Mouse (Mus musculus) midbrain, embryonic 14.5 days (tissue): ENCODE data around the gene Trcg1. TPM values are rescaled to one million over a fixed set of nuclear protein-coding genes. Genes with fewer than 3 reads are reported as not detected.

ENCODE experiments used
- ATAC-seq: fragments of 200-750 bp; cut with Nextera tagmentation; 2 replicates; pipeline ENCODE4 v1.8.0; 2017; ENCODE audit warnings: moderate number of reproducible peaks, moderate library complexity; ENCODE audit not compliant: low FRiP score, low TSS enrichment
- DNase-seq: peaks from one replicate; pipeline ENCODE4 v3.0.0-alpha.2; 2015
- H3K27ac ChIP-seq: fragments of 300-500 bp; sonication (generic); replicated peaks from 2 replicates; pipeline ENCODE4 v1.5.1; 2014; ENCODE audit warnings: mild to moderate bottlenecking, low read depth, low read length, moderate library complexity
- H3K27me3 ChIP-seq: fragments of 300-500 bp; sonication (generic); 2 replicates; pipeline ENCODE4 v1.6.1; 2014; ENCODE audit warnings: low read length, control low read depth, mixed read lengths; ENCODE audit not compliant: control insufficient read depth, insufficient read depth
- H3K36me3 ChIP-seq: fragments of 300-500 bp; sonication (generic); 2 replicates; pipeline ENCODE4 v1.6.1; 2014; ENCODE audit warnings: low read length, control low read depth; ENCODE audit not compliant: control insufficient read depth, insufficient read depth
- H3K4me1 ChIP-seq: fragments of 300-500 bp; sonication (generic); 2 replicates; pipeline ENCODE4 v1.6.1; 2014; ENCODE audit warnings: mild to moderate bottlenecking, antibody characterized with exemption, low read length, control low read depth; ENCODE audit not compliant: control insufficient read depth, insufficient read depth
- H3K4me2 ChIP-seq: fragments of 300-500 bp; sonication (generic); 2 replicates; pipeline ENCODE4 v1.6.1; 2014; ENCODE audit warnings: mild to moderate bottlenecking, low read length, moderate library complexity
- H3K4me3 ChIP-seq: fragments of 300-500 bp; sonication (generic); replicated peaks from 2 replicates; pipeline ENCODE4 v1.5.1; 2014; ENCODE audit warnings: low read depth, low read length
- H3K9ac ChIP-seq: fragments of 300-500 bp; sonication (generic); replicated peaks from 2 replicates; pipeline ENCODE4 v1.6.1; 2014; ENCODE audit warnings: mild to moderate bottlenecking, low read length, moderate library complexity
- H3K9me3 ChIP-seq: fragments of 300-500 bp; sonication (generic); 2 replicates; pipeline ENCODE4 v1.6.1; 2016; ENCODE audit warnings: low read length, control low read depth, mixed read lengths; ENCODE audit not compliant: control insufficient read depth
- WGBS: fragments of 180-500 bp; shearing (Covaris S2); extraction: QIAGEN DNeasy Blood & Tissue Kit; methylation state at CpG from one replicate; pipeline ENCODE4 v1.1.7; 2014; 5-methylcytosine and 5-hydroxymethylcytosine counted together
- polyA plus RNA-seq: library from polyadenylated mRNA; unstranded; fragments of >200 nt; fragmentation: Nextera tagmentation; extraction: Ambion mirVana; gene quantifications from 2 replicates; pipeline ENCODE4 v1.2.1, GENCODE M21; 2014

Gene Trcg1
- polyA plus RNA-seq, 1 experiment from 2014 or later: not detected

DNA sequence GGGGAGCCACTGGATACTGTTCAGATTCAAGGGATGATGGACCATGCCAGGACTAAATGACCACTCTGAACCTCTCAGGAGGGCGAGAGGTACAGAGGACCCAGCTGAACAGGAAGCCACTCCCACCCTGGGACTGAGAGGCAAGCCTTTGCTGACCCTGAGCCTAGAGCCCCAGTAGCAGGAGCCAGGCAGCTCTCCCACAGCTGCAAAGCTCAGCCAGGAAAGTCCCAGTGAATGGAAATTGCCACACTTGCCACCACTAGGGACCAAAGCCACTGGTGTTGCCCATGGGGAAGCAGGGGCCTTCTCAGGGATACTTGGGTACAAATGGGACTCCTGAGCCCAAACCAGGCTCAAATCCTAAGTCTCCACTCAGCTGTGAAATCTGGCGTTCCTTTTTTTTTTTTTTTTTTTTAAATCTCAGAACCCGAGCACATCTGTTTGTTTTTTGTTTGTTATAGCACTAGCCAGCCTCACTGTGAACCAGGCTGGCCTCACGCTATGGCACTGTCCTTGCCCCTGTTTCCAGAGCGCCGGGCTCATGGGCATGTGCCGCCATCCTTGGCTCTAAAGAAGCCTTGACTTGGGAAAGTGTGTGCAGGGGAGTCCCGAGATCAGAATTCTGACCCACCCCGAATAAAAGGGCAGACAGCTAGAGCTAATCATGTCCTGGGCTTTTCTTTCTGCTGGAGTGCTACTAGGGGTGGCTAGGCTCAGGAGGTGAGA lies 35.6 kb downstream of the Trcg1 start:
- WGBS: 53% methylated on average over 9 of the region's 9 CpGs
- H3K27me3 ChIP-seq: no peaks in the 10 kb centered on the region

DNA sequence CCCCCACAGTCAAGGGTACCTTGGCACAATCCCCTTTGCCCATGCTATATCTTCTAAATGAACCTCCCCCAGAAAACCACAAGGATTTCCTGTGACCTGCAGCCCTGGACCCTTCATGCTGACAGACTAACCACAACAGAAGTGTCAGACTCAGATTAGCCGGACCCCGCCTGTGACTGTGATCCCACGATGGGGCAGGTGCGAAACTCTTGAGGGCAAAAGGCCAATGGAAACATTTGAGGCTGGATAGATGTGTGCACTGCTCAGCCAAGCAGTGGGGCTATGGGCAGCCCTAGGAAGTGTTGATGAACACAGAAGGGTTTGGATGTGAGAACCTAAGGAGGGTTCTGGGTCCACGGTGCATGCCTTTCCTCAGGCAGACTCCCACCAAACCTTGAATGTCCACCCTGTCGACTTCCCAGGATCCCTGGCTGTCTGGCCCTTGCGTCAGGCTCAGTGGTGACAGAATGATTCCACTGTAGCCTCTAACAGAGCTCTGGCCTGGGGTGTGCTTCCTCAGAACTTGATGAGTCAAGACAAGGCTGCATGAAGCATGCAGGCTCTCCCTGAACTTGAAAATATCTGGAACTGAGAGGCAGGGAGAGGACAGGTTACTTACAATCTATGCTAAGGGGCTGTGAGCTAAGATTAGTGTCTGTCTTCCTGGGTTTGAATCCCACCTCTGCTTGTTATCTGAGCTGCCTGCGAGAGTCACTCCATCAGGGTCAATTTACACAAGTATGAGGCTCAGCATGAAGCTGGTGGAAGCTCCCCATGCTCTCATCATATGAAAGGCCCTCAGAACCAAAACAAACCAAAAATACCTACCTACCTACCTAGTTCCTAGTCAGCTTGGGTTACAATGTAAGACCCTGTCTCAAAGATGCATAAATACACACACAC lies 36.8 kb downstream of the Trcg1 start:
- H3K27ac ChIP-seq: no peak overlapping the region
- no peaks in the 10 kb centered on the region for H3K36me3 ChIP-seq
- WGBS: 68% methylated on average over 8 of the region's 8 CpGs
- ATAC-seq (no peak), DNase-seq (no peak)
- H3K9me3 ChIP-seq: no peaks in the 10 kb centered on the region
- no peak overlapping the region for H3K4me2 ChIP-seq
- no peaks in the 10 kb centered on the region for H3K27me3 ChIP-seq
- no peak overlapping the region for H3K9ac ChIP-seq
- peaks cover 14% of the 10 kb centered on the region for H3K4me1 ChIP-seq
- H3K4me3 ChIP-seq: no peak overlapping the region

More for the DNA sequence above, 35.6 kb downstream of the Trcg1 start:
- no peak for ATAC-seq
- no peaks in the 10 kb centered on the region for H3K9me3 ChIP-seq
- H3K4me3 ChIP-seq: no peak overlapping the region
- peaks cover 21% of the 10 kb centered on the region for H3K4me1 ChIP-seq
- no peak for DNase-seq
- no peak overlapping the region for H3K27ac ChIP-seq
- H3K9ac ChIP-seq: no peak overlapping the region
- no peaks in the 10 kb centered on the region for H3K36me3 ChIP-seq
- H3K4me2 ChIP-seq: no peak overlapping the region

- Histone ChIP-seq H3K27me3 (no peaks in the 10 kb centered on the region), H3K4me2 (no peak overlapping the region), H3K4me1 (peaks cover 11% of the 10 kb centered on the region; the same call in 1 of the 2 replicates), H3K27ac (no peak overlapping the region), H3K4me3 (no peak overlapping the region), H3K36me3 (no peaks in the 10 kb centered on the region), H3K9ac (no peak overlapping the region), H3K9me3 (no peaks in the 10 kb centered on the region)
- 29% methylated on average over 6 of the region's 6 CpGs for WGBS
- ATAC-seq (no peak), DNase-seq (no peak)
These were observed 37.6 kb downstream of the Trcg1 start for GRCm38 (mm10) chr9:57273805-57274494.

GRCm38 (mm10) chr9:57276311-57276710 lies 40.0 kb downstream of the Trcg1 start:
- no peak overlapping the region for H3K9ac ChIP-seq
- ATAC-seq (no peak), DNase-seq (no peak)

GRCm38 (mm10) chr9:57278268-57278667 lies 41.9 kb downstream of the Trcg1 start:
- 74% methylated on average over 4 of the region's 4 CpGs for WGBS
- ATAC-seq (no peak), DNase-seq (no peak)
- Histone ChIP-seq H3K9ac (no peak overlapping the region), H3K27me3 (no peaks in the 10 kb centered on the region), H3K4me2 (no peak overlapping the region), H3K4me3 (no peak overlapping the region), H3K9me3 (no peaks in the 10 kb centered on the region), H3K4me1 (peaks cover 10% of the 10 kb centered on the region), H3K27ac (no peak overlapping the region), H3K36me3 (no peaks in the 10 kb centered on the region)

More at GRCm38 (mm10) chr9:57276311-57276710, 40.0 kb downstream of the Trcg1 start:
- Histone ChIP-seq H3K4me3 (no peak overlapping the region), H3K9me3 (no peaks in the 10 kb centered on the region), H3K4me1 (0 out of 2 replicates have a peak, but pooled peaks cover 2% of the 10 kb centered on the region), H3K27me3 (no peaks in the 10 kb centered on the region), H3K36me3 (no peaks in the 10 kb centered on the region), H3K27ac (no peak overlapping the region), H3K4me2 (no peak overlapping the region)

- 65% methylated on average over 4 of the region's 4 CpGs for WGBS
- H3K9me3 ChIP-seq: no peaks in the 10 kb centered on the region
- H3K4me1 ChIP-seq: peaks cover 10% of the 10 kb centered on the region
- no peak overlapping the region for H3K27ac ChIP-seq
- H3K4me2 ChIP-seq: no peak overlapping the region
- no peaks in the 10 kb centered on the region for H3K27me3 ChIP-seq
- no peak overlapping the region for H3K9ac ChIP-seq
- DNase-seq: no peak
- H3K36me3 ChIP-seq: no peaks in the 10 kb centered on the region
- no peak overlapping the region for H3K4me3 ChIP-seq
- no peak for ATAC-seq
These were observed 43.1 kb downstream of the Trcg1 start for GRCm38 (mm10) chr9:57279441-57279840.

- no peak overlapping the region for H3K27ac ChIP-seq
- H3K4me2 ChIP-seq: peak overlapping the region; percentile 46
- ATAC-seq (peak; percentile 31; the same call in 1 of the 2 replicates), DNase-seq (peak; percentile 60)
- H3K4me3 ChIP-seq: no peak overlapping the region
- H3K36me3 ChIP-seq: no peaks in the 10 kb centered on the region
- H3K9me3 ChIP-seq: no peaks in the 10 kb centered on the region
- H3K9ac ChIP-seq: peak overlapping the region; percentile 31; the same call in 1 of the 2 replicates
- H3K4me1 ChIP-seq: peaks cover 10% of the 10 kb centered on the region
- no peaks in the 10 kb centered on the region for H3K27me3 ChIP-seq
- 10% methylated on average over 20 of the region's 20 CpGs for WGBS
These were observed 45.2 kb downstream of the Trcg1 start for GRCm38 (mm10) chr9:57281549-57281948.

DNA sequence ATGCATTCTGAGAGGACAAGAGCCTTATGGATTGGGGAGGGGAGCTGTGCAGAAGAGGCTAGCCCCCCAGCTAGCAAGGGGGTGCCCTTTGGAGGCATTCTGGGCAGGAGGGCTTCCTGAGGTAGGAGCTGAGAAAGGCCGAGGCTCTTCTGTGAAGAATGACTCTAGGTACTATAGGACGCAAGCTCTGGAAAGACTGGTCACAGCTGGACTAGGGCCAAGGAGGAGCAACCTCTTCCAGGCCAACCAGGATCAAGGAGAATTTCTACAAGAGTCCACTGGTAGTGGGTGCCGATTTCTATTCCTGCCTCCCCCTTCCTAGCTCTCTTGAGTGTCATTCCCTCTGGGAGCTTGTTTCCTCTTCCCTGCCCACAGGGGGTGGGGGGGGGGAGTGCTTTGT lies 46.3 kb downstream of the Trcg1 start:
- Histone ChIP-seq H3K36me3 (no peaks in the 10 kb centered on the region), H3K4me2 (no peak overlapping the region), H3K4me1 (peaks cover 10% of the 10 kb centered on the region), H3K27me3 (no peaks in the 10 kb centered on the region), H3K4me3 (no peak overlapping the region), H3K9ac (no peak overlapping the region), H3K9me3 (no peaks in the 10 kb centered on the region), H3K27ac (no peak overlapping the region)
- 81% methylated on average over 3 of the region's 3 CpGs for WGBS
- ATAC-seq (no peak), DNase-seq (no peak)
